Mouse (Mus musculus): ENCODE results near the gene Mrvi1.

DNA sequence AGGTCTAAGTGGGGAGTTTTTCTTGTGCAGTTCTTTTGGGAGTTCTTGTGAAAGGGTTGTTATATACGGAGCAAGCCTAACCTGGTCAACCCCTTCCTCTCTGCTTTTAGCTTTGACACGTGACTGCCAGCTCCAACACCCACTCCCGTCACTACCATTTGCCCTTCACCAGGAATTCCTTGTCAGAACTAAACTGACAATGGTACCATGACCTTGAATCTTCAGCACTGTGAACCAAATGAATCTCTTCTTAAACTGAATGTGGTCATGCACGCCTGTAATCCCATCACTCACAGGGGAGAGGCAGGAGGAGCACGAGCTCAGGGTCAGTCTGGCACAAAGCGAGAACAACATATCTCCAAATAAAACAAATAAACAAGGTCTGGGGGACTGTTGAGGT lies 115.1 kb downstream of the Mrvi1 start:
- no peak for TF ChIP-seq POLR2A (IDR thresholded peaks at IDR 0.05; ENCODE audit: borderline replicate concordance, extremely low read depth, insufficient read depth, insufficient read length, poor library complexity, severe bottlenecking)
- no peak for TF ChIP-seq CTCF (IDR thresholded peaks at IDR 0.05; ENCODE audit: borderline replicate concordance, extremely low read depth, insufficient read depth, insufficient read length)

All from brain, embryonic 14.5 days (tissue).